Mouse (Mus musculus) hindlimb bud, embryonic 11.5 days (tissue): ENCODE data around the gene Derl2.
A peak's percentile ranks its signal among the peaks of the same experiment; 100 is the strongest.

Experiments
- DNase-seq: peaks from one replicate; pipeline ENCODE4 v3.0.0-alpha.2; 2012; ENCODE audit warnings: low read depth, low spot score; ENCODE audit errors: extremely low spot score

Gene Derl2

DNA sequence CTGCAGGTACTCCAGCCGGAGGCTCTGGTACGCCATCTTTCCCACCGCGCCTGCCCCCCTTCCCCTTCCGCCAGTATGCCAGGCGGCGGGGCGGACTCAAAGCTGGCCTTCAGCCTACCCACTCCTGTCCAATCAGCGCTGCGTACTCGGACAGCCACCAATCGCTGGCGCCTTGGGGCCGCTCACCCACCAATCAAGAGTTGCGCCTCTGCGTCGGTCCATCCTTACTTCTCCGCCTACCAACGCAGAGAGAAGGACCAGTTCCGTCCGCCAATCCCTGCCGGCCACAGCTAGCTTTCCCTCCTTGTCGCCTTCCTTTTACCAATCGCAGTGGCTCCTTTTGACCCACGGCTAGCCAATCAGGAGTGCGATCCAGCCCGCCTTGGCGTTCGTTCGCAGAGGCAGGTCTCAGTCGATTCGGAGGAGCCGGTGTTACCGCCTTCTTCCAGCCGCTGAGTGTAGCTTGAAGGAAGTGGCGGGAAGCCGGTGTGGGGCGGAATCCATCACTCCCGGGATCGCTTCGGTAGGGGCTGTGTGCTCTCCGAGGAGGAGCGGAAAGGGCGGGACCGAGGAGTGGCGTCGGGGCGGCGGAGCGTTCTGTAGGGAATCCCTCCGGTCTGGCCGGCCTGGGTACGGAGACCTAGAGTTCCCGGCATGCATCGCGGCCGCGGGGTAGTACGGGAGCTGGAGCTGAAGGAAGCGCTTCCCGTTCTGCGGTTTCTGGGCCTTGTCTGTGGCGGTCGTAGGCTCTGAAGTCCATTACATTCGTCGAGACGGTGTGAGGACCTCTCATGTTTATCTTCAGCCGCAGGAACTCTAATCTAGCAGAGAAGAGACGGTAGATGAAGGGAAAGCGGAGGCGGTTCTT lies at the start of gene Derl2, which contains the start of gene Mis12:
TSS of gene Derl2 (minus strand) at position 641 of the 868 bp plus-strand sequence.
TSS of gene Mis12 (plus strand) at position 411 of the 868 bp plus-strand sequence.
- peak; percentile 95 for DNase-seq

DNA sequence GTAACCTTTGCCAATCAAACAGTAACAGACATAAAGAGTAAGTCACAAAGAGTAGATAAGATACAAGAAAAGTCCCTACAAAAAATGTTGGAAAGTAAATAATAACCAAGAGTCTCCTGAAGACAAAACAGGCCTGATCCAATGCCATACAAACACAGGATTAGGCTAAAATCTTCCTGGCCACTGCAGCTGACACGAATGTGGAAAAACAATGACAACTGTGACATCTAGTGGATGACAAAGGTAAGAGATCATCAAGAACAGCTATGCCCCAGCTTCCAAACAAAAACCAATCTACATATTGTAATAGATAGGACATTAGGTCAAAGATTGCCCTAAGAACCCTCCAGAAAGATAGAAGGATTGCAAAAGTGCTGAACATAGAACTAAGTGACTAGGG lies 32.9 kb upstream of the Derl2 start:
- DNase-seq, result no peak

DNA sequence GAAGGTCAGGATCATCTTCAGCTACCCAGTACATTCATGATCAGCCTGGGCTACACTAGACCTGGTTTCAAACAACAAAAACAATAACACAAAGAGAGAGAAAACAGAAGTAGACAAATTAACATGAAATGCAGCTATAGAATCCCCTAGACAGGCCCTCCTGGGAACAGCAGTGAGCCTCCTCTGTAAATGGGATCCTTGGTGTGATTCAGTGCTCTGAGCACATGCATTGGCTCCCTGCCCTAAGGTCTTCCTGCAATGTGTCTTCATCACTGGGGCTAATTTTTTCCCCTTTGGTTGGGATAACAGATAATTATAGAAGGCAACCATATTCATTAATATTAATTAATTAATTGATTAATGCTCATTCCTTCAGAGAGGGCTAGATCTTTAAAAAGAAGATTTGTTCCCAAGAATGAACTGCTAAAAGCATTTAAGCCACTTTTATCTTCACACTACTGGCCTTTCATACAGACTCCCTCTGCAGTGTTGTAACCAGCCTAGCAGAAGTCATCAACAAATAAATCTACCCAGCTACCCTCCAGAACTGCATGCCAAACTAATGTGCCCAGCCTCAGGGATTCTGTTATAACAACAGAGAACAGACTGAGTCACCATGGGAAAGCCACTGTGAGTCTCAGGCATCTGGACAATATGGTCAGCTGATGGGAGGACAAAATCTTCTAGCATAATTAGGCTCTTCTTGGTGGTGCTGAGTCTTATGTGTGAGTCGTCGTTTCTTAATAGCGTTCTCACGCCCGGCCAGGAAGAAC lies 20.1 kb upstream of the Derl2 start:
- DNase-seq, result no peak

- DNase-seq, result peak; percentile 46
Observed at GRCm38 (mm10) chr11:71033163-71033761, 13.6 kb upstream of the Derl2 start, which contains the start of gene 6330403K07Rik. 6330403K07Rik (minus strand) TSS chr11:71033513.

DNA sequence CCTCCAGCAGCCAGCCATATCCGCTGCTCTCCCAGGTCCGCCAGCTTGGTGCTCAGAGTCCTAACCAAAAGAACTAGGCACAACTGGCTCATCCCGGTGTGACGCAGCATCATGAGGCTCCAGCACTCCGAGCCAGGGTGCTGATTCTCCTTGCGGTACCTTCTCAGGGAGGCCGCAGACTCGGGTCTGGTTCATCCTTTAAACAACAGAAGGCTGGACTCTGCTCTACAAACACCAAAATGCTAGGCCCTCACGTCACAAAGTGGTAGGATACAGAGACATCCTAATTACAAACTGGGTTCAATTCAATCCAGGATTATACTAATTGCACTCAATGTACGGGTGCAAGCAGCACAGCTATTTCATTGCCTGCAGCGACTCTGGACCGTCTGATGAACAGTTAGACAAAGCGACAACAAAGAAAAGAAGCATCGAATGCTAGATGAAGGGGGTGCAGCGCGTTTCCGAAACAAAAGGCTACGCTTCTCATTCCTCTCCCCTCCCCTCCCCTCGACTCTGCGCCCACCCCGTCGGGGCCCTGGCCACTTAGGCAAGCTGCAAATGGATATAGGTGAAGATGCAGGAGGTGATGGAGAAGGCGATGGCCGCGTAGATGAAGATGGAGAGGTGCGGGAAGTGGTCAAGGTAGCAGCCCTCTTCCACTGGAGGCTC lies 13.0 kb upstream of the Derl2 start:
- no peak for DNase-seq

GRCm38 (mm10) chr11:71032070-71032469 lies 12.4 kb upstream of the Derl2 start:
- no peak for DNase-seq

DNA sequence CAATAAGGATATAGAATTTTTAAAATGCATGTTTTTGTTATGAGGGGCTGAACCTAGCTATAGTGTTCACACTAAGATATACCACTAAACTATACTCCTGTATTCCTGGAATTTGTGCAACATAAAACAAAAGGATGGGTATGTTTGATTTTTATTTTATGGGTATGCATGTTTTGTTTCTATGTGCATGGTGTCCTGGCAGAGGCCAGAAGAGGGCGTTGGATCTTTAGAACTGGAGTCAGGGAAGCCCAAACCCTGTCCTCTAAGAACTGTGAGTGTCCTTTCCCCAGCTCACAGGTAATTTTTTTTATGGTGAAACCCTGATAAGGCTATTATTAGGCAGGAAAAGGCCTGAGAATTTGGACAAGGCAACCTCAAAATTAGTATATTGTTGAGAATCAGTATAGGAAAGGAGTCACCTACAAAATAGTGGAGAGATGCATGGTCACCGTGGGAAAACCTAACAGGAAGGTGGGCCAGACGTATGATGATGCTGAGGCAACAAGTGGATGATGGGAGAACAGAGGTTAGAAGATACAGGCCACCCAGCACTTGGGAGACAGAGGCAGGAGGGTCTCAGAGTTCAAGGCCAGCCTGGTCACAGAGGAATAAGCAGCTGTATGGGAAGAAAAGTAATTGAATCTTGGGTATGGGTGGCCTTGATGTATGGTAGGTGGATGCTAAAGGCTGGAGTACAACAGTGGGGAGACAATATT lies 9.9 kb upstream of the Derl2 start:
- no peak for DNase-seq

- no peak for DNase-seq
Observed at GRCm38 (mm10) chr11:71028280-71028679, 8.6 kb upstream of the Derl2 start.

DNA sequence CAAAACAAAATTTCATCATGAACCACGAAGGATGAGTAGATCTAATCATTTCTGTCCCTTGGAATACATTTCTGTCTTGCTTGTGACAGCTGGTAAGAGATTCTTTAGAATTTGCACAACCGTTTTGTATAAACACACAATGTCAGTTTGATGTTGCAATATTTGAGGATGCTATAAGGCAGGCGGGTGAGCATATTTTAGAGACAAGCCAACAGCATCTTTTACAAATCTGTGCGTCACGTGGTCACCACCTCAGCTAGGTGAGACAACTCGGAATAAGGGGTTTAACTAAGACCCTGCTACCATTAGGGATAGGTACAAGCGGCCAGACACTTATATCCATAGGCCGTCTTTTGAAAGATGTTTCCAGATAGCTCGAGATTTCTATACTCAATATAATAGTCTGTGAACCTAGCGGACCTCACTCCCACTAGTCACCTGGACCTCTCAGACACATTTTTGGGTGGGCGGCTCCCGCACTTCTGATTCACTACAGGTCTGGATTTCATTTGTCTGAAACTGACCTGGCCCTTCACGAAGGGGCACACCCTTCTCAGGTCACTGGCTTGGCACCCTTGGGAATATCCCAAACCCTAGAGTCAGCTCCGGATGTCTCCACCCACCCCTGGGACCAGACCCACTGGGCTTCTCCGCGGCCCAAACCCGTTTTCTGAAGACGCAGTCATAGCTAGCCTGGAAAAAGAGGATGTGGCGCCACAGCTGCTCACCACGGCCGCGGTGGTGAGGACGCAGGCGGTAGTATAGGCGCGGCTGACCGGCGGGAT lies 1.0 kb downstream of the Derl2 start:
- DNase-seq, result no peak

- DNase-seq, result no peak
Observed at GRCm38 (mm10) chr11:71017051-71017450, 2.6 kb downstream of the Derl2 start.

GRCm38 (mm10) chr11:71012743-71013142 lies 6.9 kb downstream of the Derl2 start:
- no peak for DNase-seq

DNA sequence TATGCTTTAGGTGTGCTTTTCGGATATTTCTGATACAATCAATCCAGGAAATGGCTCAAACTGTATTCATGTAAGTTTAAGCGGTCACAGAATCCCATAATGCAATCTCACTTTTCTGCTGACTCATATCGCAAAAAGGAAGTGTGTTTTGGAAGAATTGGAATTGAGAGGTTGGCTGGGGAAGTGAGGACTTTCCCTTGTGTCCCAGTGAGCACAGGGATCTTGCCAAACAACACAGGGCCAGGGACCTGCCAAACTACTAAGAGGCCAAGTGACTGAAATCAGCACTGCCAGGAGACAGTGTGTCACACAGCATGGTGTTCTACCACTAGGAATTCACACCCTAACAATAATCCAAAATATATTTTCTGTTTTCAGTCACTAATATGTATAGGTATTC lies 11.3 kb downstream of the Derl2 start:
- DNase-seq, result no peak

- no peak for DNase-seq
Observed at GRCm38 (mm10) chr11:71007831-71008230, 11.8 kb downstream of the Derl2 start.

DNA sequence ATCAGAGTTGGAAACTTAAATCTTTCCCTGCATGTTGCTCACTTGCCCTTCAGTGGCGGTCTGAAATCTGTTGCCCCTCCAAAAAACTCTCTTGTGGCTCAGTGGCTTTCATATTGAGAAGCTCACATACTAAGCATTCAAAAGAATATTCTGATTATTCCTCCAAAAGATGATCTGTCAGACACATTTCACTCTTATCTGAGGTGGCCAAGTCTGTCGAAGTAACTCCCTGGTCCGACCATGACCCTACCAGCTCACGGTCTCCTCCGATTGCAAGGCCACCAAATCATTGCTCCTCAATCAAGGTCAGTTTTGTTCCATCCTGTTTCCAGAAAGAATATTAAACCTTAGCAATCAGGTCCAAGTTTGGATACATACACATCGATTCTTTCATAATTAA lies 12.6 kb downstream of the Derl2 start:
- DNase-seq, result no peak

GRCm38 (mm10) chr11:71005046-71005445 lies 14.6 kb downstream of the Derl2 start:
- no peak for DNase-seq

GRCm38 (mm10) chr11:71004316-71004773 lies 15.3 kb downstream of the Derl2 start, which contains the start of gene Dhx33:
Dhx33 (minus strand) TSS chr11:71004437.
- peak; percentile 97 for DNase-seq

DNA sequence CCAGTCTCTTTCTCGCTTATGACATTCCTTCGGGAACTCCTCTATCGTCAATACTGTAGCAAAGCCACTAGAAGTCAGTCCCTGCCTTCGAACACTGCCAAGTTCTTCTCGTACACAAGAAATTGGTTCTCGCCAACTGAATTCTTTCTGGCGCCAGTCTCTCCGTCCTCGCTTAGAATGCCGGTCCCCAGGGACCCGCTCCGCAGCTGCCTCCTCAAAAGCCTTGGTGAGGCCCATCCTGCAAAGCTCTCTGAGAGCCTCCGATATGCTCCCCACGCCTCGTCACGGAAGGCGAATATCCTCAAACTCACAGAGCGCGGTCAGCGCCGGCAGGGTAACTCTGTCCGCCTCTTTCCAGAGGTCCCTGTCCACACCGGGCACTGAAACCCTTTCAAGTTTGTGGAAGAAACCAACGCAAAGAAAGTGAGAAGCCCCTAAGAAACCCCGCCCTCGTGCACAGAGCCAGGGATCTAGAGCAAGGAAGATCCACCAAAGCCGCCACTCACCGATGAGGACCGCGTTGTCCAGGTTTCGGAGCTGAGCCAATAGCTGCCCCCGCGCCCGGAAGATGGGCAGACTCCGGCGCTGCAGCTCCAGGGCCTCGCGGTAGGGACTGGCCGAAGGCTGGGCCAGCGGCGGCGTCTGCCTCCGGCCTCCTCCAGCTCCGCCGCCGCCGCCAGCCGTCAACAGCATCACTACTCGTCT lies 15.9 kb downstream of the Derl2 start:
- no peak for DNase-seq

DNA sequence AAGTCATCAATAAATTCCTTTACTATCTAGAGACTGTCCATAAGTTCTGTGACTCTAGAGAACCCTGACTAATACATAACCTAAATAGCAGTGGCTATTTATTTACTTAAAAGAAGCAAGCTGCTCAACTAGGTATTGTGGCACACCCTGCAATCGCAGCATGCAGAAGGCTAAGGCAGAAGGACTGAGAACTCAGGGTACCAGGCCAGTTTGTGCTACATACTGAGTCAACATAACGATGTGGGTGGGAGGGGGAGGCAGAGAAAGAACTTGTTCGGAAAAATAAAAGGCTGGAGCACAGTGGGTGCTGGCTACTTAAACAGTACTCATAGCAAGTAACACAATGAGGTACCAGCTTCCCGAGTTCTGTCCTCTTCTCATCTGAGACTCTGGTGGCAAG lies 18.5 kb downstream of the Derl2 start:
- no peak for DNase-seq
